In the genomic region with DNA sequence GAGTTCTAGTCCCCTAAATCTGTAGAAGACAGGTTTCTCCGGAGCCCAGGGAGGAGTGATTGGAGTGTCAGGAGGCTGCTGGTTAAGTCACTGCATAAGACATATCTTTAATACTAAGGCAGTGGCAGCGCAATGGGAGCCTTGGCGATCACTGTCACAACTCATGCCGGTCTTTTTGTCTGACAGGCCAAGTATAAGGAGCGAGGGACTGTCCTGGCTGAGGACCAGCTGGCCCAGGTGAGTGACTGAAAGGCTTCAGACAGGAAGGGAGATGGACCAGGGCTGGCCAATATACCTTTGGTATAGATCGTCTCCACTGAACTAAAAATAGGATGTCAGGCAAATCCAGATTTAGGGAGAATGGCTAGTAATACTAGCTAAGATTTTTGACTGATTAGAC, we compare ENCODE assay signal across 9 mouse cellular contexts. TPM values are rescaled to one million over a fixed set of nuclear protein-coding genes. Genes with fewer than 3 reads are reported as not detected.
DNase-seq lines count a peak whose midpoint lies in the region; ATAC-seq and TF ChIP-seq lines count a peak whose summit lies in the region.
"Had no signal": no experiment of that assay in that cellular context is flagged by ENCODE, and none has a peak within 500 bp of the region (broad histone marks: within the 10 kb centered on the region; RNA-seq: fewer than 3 reads in every experiment).

No protein-coding gene starts in this region.

- H3K4me1 ChIP-seq in testis, adult 2 months (ENCODE audit: control insufficient read depth, insufficient read depth, low read length): peaks cover 2% of the 10 kb centered on the region; the same call in 1 of the 2 replicates
- H3K4me1 ChIP-seq in intestine, embryonic 14.5 days (replicated peaks; ENCODE audit: control insufficient read depth, insufficient read depth, low read length): peaks cover 10% of the 10 kb centered on the region; the same call in 1 of the 2 replicates
- no peaks in the 10 kb centered on the region for H3K4me1 ChIP-seq in midbrain, postnatal 0 days (ENCODE audit: insufficient read depth, low read length)

- no peak for TF ChIP-seq CTCF in testis, adult 2 months (IDR thresholded peaks at IDR 0.05; ENCODE audit: control insufficient read depth, insufficient read depth, insufficient replicate concordance, low read depth, low read length)
- TF ChIP-seq CTCF in midbrain, postnatal 0 days (IDR thresholded peaks at IDR 0.05): no peak

- H3K27ac ChIP-seq in testis, adult 2 months (ENCODE audit: control insufficient read depth, insufficient read depth, low read depth, low read length): peak overlapping the region; percentile 40; the same call in 1 of the 2 replicates
- H3K27ac ChIP-seq in intestine, embryonic 14.5 days (ENCODE audit: low read depth): no peak overlapping the region
- H3K27ac ChIP-seq in midbrain, postnatal 0 days (ENCODE audit: low read depth, low read length): peak overlapping the region; percentile 63

- TF ChIP-seq POLR2A in testis, adult 2 months (IDR thresholded peaks at IDR 0.05; ENCODE audit: control insufficient read depth, low read depth, low read length): no peak

- peak overlapping the region; percentile 68 for H3K9ac ChIP-seq in intestine, embryonic 14.5 days (ENCODE audit: low read length)
- H3K9ac ChIP-seq in midbrain, postnatal 0 days (replicated peaks; ENCODE audit: low read length, poor library complexity, severe bottlenecking): peak overlapping the region; percentile 74

- H3K27me3 ChIP-seq in testis, adult 2 months (ENCODE audit: control insufficient read depth, insufficient read depth, low read length): no peaks in the 10 kb centered on the region
- no peaks in the 10 kb centered on the region for H3K27me3 ChIP-seq in intestine, embryonic 14.5 days (replicated peaks; ENCODE audit: control insufficient read depth, insufficient read depth, low read length)
- no peaks in the 10 kb centered on the region for H3K27me3 ChIP-seq in midbrain, postnatal 0 days (ENCODE audit: insufficient read depth, low read length)

- H3K4me2 ChIP-seq in intestine, embryonic 14.5 days (ENCODE audit: low read length): peak overlapping the region; percentile 99
- peak overlapping the region; percentile 91 for H3K4me2 ChIP-seq in midbrain, postnatal 0 days (ENCODE audit: low read depth, low read length, poor library complexity, severe bottlenecking)

- no peaks in the 10 kb centered on the region; the same call in none of the 2 replicates for H3K36me3 ChIP-seq in testis, adult 2 months (ENCODE audit: control insufficient read depth, insufficient read depth, low read length)
- peaks cover 8% of the 10 kb centered on the region; the same call in 1 of the 2 replicates for H3K36me3 ChIP-seq in intestine, embryonic 14.5 days (ENCODE audit: control insufficient read depth, insufficient read depth, low read length)
- H3K36me3 ChIP-seq in midbrain, postnatal 0 days (ENCODE audit: insufficient read depth, low read length): peaks cover 10% of the 10 kb centered on the region

- H3K9me3 ChIP-seq in intestine, embryonic 14.5 days (ENCODE audit: control insufficient read depth, low read length): no peaks in the 10 kb centered on the region
- H3K9me3 ChIP-seq in midbrain, postnatal 0 days (ENCODE audit: low read length): no peaks in the 10 kb centered on the region

- peak overlapping the region; percentile 93 for H3K4me3 ChIP-seq in testis, adult 2 months (ENCODE audit: control insufficient read depth, low read depth, low read length)
- peak overlapping the region; percentile 90 for H3K4me3 ChIP-seq in intestine, embryonic 14.5 days (ENCODE audit: low read depth, low read length)
- H3K4me3 ChIP-seq in midbrain, postnatal 0 days (ENCODE audit: low read depth, low read length): peak overlapping the region; percentile 84

- peak; percentile 20 to 21 for DNase-seq in frontal cortex, postnatal 14 days (ENCODE audit: low spot score in 2 of 2)
- no peak for DNase-seq in testis, postnatal 14 days (ENCODE audit: low spot score)
- no peak for DNase-seq in intestine, embryonic 14.5 days (ENCODE audit: low spot score)
- DNase-seq in midbrain, postnatal 0 days (ENCODE audit: low spot score): no peak
- DNase-seq in ovary, adult 18-20 months (ENCODE audit: low spot score): no peak
- no peak for DNase-seq in thymus, postnatal 0 days (ENCODE audit: low spot score)

- no peak for ATAC-seq in frontal cortex, adult (ENCODE audit: low TSS enrichment)
- ATAC-seq in intestine, embryonic 14.5 days (replicated peaks; ENCODE audit: low FRiP score, low TSS enrichment, low read depth): peak; percentile 18; the same call in 1 of the 2 replicates
- ATAC-seq in midbrain, postnatal 0 days (ENCODE audit: low FRiP score): peak; percentile 7; the same call in 1 of the 2 replicates

- WGBS in intestine, embryonic 14.5 days: 8% methylated on average over 6 of the region's 6 CpGs
- 15% methylated on average over 6 of the region's 6 CpGs for WGBS in midbrain, postnatal 0 days

RNA-seq across cellular contexts. Expression of a gene that starts 0.4 kb away (rescaled TPM):
- polyA plus RNA-seq in testis, adult 2 months (2012; rRNA removed): 51.8 and 56.4 TPM in 2 replicates
- polyA plus RNA-seq in intestine, embryonic 14.5 days (2014; fragmentation: Nextera tagmentation; extraction: Ambion mirVana): 37.1 and 39.3 TPM in 2 replicates
- total RNA-seq in midbrain, postnatal 0 days (2014; rRNA removed): 23.2 and 38.6 TPM in 2 replicates
- polyA plus RNA-seq in midbrain, postnatal 0 days (2015; fragmentation: Nextera tagmentation; extraction: Ambion mirVana): 114 TPM in 2 replicates
- 128 and 144 TPM in 2 replicates for polyA plus RNA-seq in thymus, postnatal 0 days (2015; fragmentation: Nextera tagmentation; extraction: Ambion mirVana)

RNA-seq across cellular contexts. Expression of a gene that starts 10.8 kb away (rescaled TPM):
- polyA plus RNA-seq in testis, adult 2 months (2012; rRNA removed): 2.2 and 2.6 TPM in 2 replicates
- 2.2 TPM in 1 of 2 replicates, not detected in the other for polyA plus RNA-seq in intestine, embryonic 14.5 days (2014; fragmentation: Nextera tagmentation; extraction: Ambion mirVana)
- not detected in 2 replicates for total RNA-seq in midbrain, postnatal 0 days (2014; rRNA removed)
- polyA plus RNA-seq in midbrain, postnatal 0 days (2015; fragmentation: Nextera tagmentation; extraction: Ambion mirVana): not detected in 2 replicates
- 3.1 and 3.8 TPM in 2 replicates for polyA plus RNA-seq in thymus, postnatal 0 days (2015; fragmentation: Nextera tagmentation; extraction: Ambion mirVana)
- total RNA-seq: hematopoietic stem cell, adult 5-6 weeks had no signal

RNA-seq across cellular contexts. Expression of a gene that starts 29.4 kb away (rescaled TPM):
- 6.5 and 8.1 TPM in 2 replicates for polyA plus RNA-seq in testis, adult 2 months (2012; rRNA removed)
- polyA plus RNA-seq in intestine, embryonic 14.5 days (2014; fragmentation: Nextera tagmentation; extraction: Ambion mirVana): 35.7 and 38.6 TPM in 2 replicates
- total RNA-seq in midbrain, postnatal 0 days (2014; rRNA removed): 2.2 and 3.2 TPM in 2 replicates
- 1.2 and 1.3 TPM in 2 replicates for polyA plus RNA-seq in midbrain, postnatal 0 days (2015; fragmentation: Nextera tagmentation; extraction: Ambion mirVana)
- polyA plus RNA-seq in thymus, postnatal 0 days (2015; fragmentation: Nextera tagmentation; extraction: Ambion mirVana): 1.3 and 1.5 TPM in 2 replicates
- total RNA-seq: hematopoietic stem cell, adult 5-6 weeks had no signal

RNA-seq across cellular contexts. Expression of a gene that starts 30.1 kb away (rescaled TPM):
- 19.1 and 21.2 TPM in 2 replicates for polyA plus RNA-seq in testis, adult 2 months (2012; rRNA removed)
- polyA plus RNA-seq in intestine, embryonic 14.5 days (2014; fragmentation: Nextera tagmentation; extraction: Ambion mirVana): 33.5 and 33.9 TPM in 2 replicates
- total RNA-seq in midbrain, postnatal 0 days (2014; rRNA removed): 59.7 and 62.2 TPM in 2 replicates
- 33.0 and 36.0 TPM in 2 replicates for polyA plus RNA-seq in midbrain, postnatal 0 days (2015; fragmentation: Nextera tagmentation; extraction: Ambion mirVana)
- 27.1 and 28.4 TPM in 2 replicates for polyA plus RNA-seq in thymus, postnatal 0 days (2015; fragmentation: Nextera tagmentation; extraction: Ambion mirVana)

RNA-seq across cellular contexts. Expression of a gene that starts 40.3 kb away (rescaled TPM):
- polyA plus RNA-seq in testis, adult 2 months (2012; rRNA removed): 234 and 248 TPM in 2 replicates
- 943 and 1,086 TPM in 2 replicates for polyA plus RNA-seq in intestine, embryonic 14.5 days (2014; fragmentation: Nextera tagmentation; extraction: Ambion mirVana)
- total RNA-seq in midbrain, postnatal 0 days (2014; rRNA removed): 469 and 710 TPM in 2 replicates
- polyA plus RNA-seq in midbrain, postnatal 0 days (2015; fragmentation: Nextera tagmentation; extraction: Ambion mirVana): 984 and 1,088 TPM in 2 replicates
- 610 and 662 TPM in 2 replicates for polyA plus RNA-seq in thymus, postnatal 0 days (2015; fragmentation: Nextera tagmentation; extraction: Ambion mirVana)

Comparison
In these comparisons a context has a peak if more than half of its experiments do, and no peak if none do; other contexts are left out.
1. DNase-seq: peak in frontal cortex, postnatal 14 days (2 of 2); none in testis, postnatal 14 days (single experiment), intestine, embryonic 14.5 days (single experiment), midbrain, postnatal 0 days (single experiment), ovary, adult 18-20 months (single experiment) and thymus, postnatal 0 days (single experiment).
2. Peak in every context shown above with its lines, with median percentiles within 50 percentile points of each other: H3K4me3 ChIP-seq.